Mouse (Mus musculus) right cerebral cortex, postnatal 36 days (tissue): ENCODE measurements around the gene Baz1b.
"Not testable (repeated sequence)": the region's sequence is repeated elsewhere in the genome, so short reads cannot be mapped to it uniquely, and the experiment has no call there.

Source experiments
- DNase-seq, 2 experiments: peaks; one replicate each; pipeline ENCODE4 v3.0.0; 2022; ENCODE audit warnings: low spot score in 2 of 2, mixed read lengths in 1 of 2

The Baz1b gene

GRCm38 (mm10) chr5:135179616-135180015 is 7.4 kb upstream of the Baz1b start:
- no peak for DNase-seq

- no peak for DNase-seq
Measured at GRCm38 (mm10) chr5:135180796-135181195, 6.3 kb upstream of the Baz1b start.

- DNase-seq, result no peak
Measured at GRCm38 (mm10) chr5:135181776-135182175, 5.3 kb upstream of the Baz1b start.

DNA sequence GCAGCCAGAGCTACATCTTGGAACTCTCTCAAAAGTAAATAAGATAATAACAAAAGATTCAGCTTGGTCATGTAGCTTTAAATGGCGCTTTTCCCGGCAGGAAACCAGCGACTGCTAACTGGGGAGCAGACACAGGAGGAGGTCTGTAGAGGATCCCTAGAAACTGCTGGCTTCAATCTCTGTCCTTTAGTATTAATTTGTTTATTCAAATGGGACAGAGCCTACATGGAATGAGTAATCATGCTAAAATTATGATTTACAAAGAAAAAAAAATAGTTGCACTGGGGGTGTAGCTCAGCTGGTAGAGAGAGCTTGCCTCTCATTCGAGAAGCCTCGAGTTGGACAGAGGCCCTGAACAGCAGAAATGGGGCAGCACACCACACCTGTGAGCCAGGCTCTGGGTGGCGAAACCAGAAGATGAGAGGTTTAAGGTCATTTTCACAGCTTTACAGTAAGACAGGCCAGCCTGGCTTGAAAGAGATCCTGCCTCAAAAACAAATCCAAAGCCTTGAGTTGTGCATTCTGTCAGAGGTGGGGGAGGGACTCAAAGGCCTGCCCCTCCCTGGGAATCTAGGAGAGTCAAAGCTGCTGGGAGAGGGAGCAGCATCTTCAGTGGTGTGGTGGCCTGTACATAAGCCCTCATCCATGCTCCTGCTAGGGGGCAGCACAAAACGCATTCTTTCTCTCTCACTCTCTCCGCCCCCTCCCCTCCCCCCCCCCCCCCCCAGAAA is 3.8 kb upstream of the Baz1b start:
- DNase-seq, result peak; percentile 38 to 45

- no peak for DNase-seq
Measured at GRCm38 (mm10) chr5:135185016-135185415, 2.0 kb upstream of the Baz1b start.

DNA sequence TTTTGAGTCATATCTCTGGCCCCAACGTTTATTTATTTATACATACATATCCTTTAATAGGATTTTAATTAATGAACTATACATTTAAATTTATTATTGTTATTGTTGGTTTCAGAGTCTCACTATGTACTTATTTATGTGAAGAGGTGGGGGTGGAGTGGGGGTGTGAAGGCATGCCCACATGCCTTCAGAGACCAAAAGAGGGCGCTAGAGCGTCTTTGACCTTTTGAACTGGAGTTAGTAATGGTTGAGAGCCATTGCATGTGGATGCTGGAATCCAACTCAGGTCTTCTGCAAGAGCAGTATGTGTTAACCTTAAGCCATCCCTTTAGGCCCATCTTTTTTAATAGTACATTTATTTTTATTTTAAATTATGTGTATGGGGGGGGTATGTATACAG is 1.5 kb upstream of the Baz1b start:
- no peak for DNase-seq

DNA sequence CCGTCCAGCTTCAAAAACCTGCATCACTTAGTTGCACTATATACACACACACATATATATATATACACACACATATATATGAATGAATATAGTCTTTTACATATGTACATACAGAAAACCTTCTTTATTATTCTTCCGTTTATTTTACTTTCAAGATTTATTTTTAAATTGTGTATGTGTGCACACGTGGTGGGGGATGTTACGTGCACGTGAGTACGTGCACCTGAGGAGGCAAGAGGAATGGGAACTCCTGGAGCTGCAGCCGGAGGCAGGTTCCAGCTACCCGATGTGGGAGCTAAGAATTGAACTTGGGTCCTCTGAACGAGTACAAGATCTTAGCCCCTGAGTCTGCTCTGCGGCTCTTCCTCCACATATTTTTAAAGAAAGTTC is 838 bp upstream of the Baz1b start:
- DNase-seq, result no peak

- no peak for DNase-seq
Measured at GRCm38 (mm10) chr5:135187349-135188213, 517 bp downstream of the Baz1b start.

- no peak for DNase-seq
Measured at GRCm38 (mm10) chr5:135188214-135188554, 1.1 kb downstream of the Baz1b start.

- no peak for DNase-seq
Measured at GRCm38 (mm10) chr5:135189281-135190022, 2.4 kb downstream of the Baz1b start.

GRCm38 (mm10) chr5:135191620-135192019 is 4.6 kb downstream of the Baz1b start:
- no peak for DNase-seq

DNA sequence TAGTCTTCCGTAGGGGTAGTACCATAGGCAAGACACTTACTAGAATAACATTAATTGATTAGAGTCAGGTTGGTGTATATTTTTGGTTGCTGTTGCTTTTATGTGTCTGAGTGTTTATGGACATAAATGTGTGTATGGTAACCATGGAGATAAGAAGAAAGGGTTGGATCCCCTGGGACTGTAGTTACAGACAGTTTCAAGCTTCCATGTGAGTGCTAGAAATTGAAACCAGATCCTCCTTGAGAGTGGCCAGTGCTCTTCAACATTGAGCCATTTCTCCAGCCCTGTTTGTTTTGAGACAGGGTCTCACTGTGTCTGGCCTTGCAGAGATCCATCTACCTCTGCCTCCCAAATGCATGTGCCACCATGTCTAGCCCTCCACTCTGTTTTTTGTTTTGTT is 5.4 kb downstream of the Baz1b start:
- no peak for DNase-seq

DNA sequence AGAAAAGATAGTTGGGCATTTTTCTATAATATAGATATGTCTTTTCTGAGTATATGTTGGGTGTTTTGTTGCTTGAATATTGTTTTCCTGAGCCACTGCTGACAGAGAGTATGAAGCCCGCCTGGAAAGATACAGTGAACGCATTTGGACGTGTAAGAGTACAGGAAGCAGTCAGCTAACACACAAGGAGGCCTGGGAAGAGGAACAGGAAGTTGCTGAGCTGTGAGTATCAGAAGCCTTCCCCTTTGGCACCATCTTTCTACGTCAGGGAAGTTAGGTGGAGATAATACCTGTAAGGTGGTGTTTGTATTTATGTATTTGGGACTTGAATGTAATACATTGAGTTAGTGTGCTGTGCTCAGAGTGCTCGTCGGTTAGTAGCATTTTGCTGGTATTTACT is 9.3 kb downstream of the Baz1b start:
- DNase-seq, result no peak

DNA sequence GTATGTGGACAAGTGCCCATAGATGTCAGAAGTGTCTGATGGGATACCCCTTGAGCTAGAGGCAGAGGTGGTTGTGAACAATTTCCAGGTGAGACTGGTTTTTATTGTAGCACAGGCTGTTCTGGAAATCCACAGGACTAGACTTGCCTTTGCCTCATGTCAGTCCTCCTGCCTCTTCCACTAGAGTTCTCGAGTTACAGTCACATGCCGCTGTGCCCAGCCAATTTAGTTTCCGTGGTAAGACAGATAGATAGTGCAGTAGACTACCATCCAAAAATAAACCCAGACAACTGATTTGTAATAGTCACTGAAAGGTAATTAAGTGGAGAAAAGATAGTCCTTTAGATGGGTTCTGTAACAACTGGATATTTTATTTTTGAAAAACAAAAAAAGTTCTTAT is 15.7 kb downstream of the Baz1b start:
- DNase-seq, result no peak

GRCm38 (mm10) chr5:135208197-135208596 is 21.1 kb downstream of the Baz1b start:
- DNase-seq, result no peak

DNA sequence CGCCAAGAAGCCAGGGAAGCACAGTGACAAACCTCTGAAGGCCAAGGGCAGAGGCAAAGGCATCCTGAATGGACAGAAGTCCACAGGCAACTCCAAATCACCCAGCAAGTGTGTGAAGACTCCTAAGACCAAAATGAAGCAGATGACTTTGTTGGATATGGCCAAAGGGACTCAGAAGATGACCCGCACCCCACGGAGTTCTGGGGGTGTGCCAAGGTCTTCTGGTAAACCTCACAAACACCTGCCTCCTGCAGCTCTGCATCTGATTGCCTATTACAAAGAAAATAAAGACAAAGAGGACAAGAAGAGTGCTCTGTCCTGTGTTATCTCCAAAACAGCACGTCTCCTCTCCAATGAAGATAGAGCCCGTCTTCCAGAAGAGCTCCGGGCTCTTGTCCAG is 29.8 kb downstream of the Baz1b start:
- DNase-seq, result no peak

DNA sequence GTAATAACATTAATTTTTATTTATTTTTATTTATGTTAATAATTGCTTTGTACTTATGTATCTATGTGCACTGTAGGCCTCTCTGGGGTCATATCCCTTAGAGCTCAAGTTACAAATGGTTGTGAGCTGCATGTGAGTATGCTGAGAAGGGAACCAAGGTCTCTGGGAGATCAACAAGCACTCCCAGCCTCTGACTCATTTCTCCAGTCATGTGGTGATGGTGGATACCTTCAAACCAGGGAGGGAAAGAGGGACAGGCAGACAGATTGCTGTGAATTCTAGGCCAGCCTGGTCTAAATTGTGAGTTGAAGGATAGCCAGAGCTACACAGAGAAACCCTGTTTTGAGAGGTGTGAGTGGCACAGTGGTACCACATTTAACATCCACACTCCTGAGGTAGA is 33.9 kb downstream of the Baz1b start:
- no peak for DNase-seq

DNA sequence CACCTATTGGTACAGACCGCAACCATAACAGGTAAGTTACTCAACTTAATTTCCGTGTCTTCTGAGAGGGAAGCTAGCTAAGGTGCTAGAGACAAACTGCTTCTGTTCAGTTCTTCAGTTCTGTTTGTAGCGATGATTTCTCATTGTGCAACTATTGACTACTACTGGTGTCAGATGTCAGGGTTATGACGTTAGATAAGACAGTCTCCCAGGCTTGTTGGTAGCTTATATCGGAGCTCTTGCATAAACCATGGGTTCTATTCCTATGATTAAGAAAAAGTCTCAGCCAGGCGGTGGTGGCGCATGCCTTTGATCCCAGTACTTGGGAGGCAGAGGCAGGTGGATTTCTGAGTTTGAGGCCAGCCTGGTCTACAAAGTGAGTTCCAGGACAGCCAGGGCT is 35.0 kb downstream of the Baz1b start:
- no peak for DNase-seq

DNA sequence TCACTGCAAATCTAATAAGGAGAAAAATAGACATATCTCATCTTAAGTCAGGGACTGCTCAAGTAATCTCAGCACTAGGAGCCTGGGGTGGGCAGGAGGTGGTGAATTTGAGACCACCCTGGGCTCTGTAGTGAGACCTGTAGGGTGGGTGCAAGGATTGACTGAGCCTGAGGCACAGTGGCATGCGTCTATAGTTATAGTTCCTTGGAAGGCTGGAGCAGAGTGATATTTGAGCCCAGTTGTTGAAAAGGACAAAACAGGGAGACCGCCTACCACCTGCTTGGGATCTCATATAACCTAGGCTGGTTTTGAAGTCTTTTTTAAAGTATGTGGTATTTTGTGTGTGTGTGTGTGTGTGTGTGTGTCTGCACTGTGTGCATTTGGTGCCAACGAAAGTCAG is 37.1 kb downstream of the Baz1b start:
- no peak for DNase-seq

GRCm38 (mm10) chr5:135225879-135226278 is 38.8 kb downstream of the Baz1b start:
- not testable (repeated sequence) for DNase-seq

DNA sequence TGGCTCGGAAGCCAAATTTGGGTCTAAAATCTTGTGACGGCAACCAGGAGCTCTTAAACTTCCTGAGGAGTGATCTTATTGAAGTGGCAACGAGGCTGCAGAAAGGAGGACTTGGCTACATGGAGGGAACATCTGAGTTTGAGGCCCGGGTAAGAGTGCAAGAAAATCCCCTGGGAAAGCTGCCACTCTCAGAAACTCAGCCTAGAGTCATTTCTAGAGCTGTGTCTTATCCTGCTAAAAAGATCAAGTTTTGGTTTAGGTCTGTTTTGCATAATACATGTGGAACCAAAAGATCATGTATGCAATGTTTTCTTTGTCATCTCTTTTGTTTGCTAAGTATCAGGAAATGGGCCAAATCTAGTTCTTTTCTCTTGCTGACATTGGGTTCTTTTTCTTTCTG is 43.1 kb downstream of the Baz1b start:
- DNase-seq, result no peak

GRCm38 (mm10) chr5:135233166-135233920 is 46.3 kb downstream of the Baz1b start:
- DNase-seq, result no peak
